Mouse (Mus musculus) olfactory bulb, adult 2 months (tissue): ENCODE data around the gene Cckar.

Experiments
- CTCF ChIP-seq: fragments of 200-500 bp; IDR thresholded peaks from 2 replicates; pipeline ENCODE4 v1.5.1; 2012; ENCODE audit warnings: low read depth, mild to moderate bottlenecking, low read length, moderate library complexity; ENCODE audit not compliant: insufficient read depth
- POLR2A ChIP-seq: fragments of 200-500 bp; IDR thresholded peaks from 2 replicates; pipeline ENCODE4 v1.6.1; 2012; ENCODE audit warnings: mild to moderate bottlenecking, low read depth, low read length, moderate library complexity; ENCODE audit not compliant: insufficient read depth

DNA sequence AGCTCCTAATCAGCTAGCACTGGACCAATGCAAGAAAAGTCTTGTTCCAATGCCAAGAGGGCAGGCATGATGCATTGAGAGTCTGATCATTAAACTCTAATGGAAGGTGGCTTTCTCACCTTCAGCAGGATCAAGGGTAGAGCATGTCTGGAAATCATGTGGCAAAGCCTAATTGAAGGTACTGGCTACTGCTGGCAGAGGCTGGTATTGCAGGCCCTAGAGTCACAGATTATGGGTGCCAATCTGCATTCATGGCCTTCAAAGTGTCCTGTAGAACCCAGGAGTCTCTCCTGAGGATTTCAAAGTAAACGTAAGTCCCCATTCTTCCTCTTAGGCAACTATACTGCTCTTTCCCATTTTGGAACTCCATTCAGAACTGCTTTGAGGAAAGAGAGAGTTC lies 14.8 kb downstream of the Cckar start:
- TF ChIP-seq CTCF (no peak), POLR2A (no peak)
